Mouse (Mus musculus): ENCODE data around the gene Nfkbie.

Nfkbie gene

GRCm38 (mm10) chr17:45600267-45600666, 44.8 kb downstream of the Nfkbie start:
- no peak for DNase-seq

- DNase-seq = no peak
Observed at GRCm38 (mm10) chr17:45601325-45601724, 45.8 kb downstream of the Nfkbie start.

- no peak for DNase-seq
Observed at GRCm38 (mm10) chr17:45601877-45602304, 46.4 kb downstream of the Nfkbie start, which contains the start of gene Mymx. TSS of gene Mymx (minus strand) at chr17:45602102.

- DNase-seq = no peak
Observed at GRCm38 (mm10) chr17:45602984-45603383, 47.5 kb downstream of the Nfkbie start.

GRCm38 (mm10) chr17:45606992-45607879, 51.7 kb downstream of the Nfkbie start:
- no peak for DNase-seq

- DNase-seq = no peak
Observed at GRCm38 (mm10) chr17:45608396-45608795, 52.9 kb downstream of the Nfkbie start.

- DNase-seq = no peak
Observed at GRCm38 (mm10) chr17:45610144-45610866, 54.8 kb downstream of the Nfkbie start.

GRCm38 (mm10) chr17:45612008-45612407, 56.5 kb downstream of the Nfkbie start:
- no peak for DNase-seq

Measured in right cerebral cortex, postnatal 4 days (tissue).